Mouse (Mus musculus) CH12.LX (cell line): ENCODE data around the gene Ghrhr. TPM values are rescaled to one million over a fixed set of nuclear protein-coding genes. Genes with fewer than 3 reads are reported as not detected.

Experiments
- DNase-seq: peaks from one replicate; pipeline ENCODE4 v3.0.0-alpha.2; 2013; ENCODE audit errors: extremely low read depth
- H3K27ac ChIP-seq: 2 replicates; pipeline ENCODE4 v1.5.1; 2012; ENCODE audit warnings: low read depth, mild to moderate bottlenecking, control low read depth, moderate library complexity; ENCODE audit not compliant: insufficient read depth
- H3K27me3 ChIP-seq: replicated peaks from 2 replicates; pipeline ENCODE3; 2012; ENCODE audit warnings: inconsistent platforms
- H3K36me3 ChIP-seq, 2 experiments: replicated peaks in 1 of 2; 2 replicates each; pipeline versions ENCODE3 to v1.6.1; 2012; ENCODE audit warnings: inconsistent platforms in 1 of 2, low read length in 1 of 2, mild to moderate bottlenecking in 1 of 2, mixed read lengths in 1 of 2, moderate library complexity in 1 of 2; ENCODE audit not compliant: control insufficient read depth in 1 of 2, insufficient read depth in 1 of 2
- H3K4me1 ChIP-seq, 2 experiments: 2 replicates each; pipeline ENCODE4 v1.6.1; 2012; ENCODE audit warnings: inconsistent platforms in 1 of 2, moderate library complexity in 1 of 2; ENCODE audit not compliant: insufficient read depth in 2 of 2, control insufficient read depth in 1 of 2
- H3K4me2 ChIP-seq: 2 replicates; pipeline ENCODE4 v1.6.1; 2012; ENCODE audit warnings: low read depth, mild to moderate bottlenecking, control low read depth; ENCODE audit not compliant: poor library complexity, insufficient read depth, severe bottlenecking
- H3K4me3 ChIP-seq, 3 experiments: fragments of 150-350 bp in 1 of 3; sonication (generic) in 1 of 3; replicated peaks in 1 of 3; 2 replicates each; pipeline versions ENCODE3 to v1.5.1; 2011 to 2012; ENCODE audit warnings: low read depth in 2 of 3, low read length in 2 of 3, mild to moderate bottlenecking in 2 of 3, moderate library complexity in 2 of 3, control low read depth in 1 of 3, improper control_type of control experiment in 1 of 3, inconsistent platforms in 1 of 3, mixed read lengths in 1 of 3; ENCODE audit not compliant: poor library complexity in 1 of 3
- H3K79me2 ChIP-seq: replicated peaks from 2 replicates; pipeline ENCODE4 v1.6.1; 2012; ENCODE audit warnings: mild to moderate bottlenecking, moderate library complexity; ENCODE audit not compliant: control insufficient read depth, poor library complexity, insufficient read depth, severe bottlenecking; ENCODE audit errors: extremely low read depth
- H3K9ac ChIP-seq: 2 replicates; pipeline ENCODE4 v1.6.1; 2012; ENCODE audit warnings: low read depth, mild to moderate bottlenecking, control low read depth, moderate library complexity; ENCODE audit not compliant: insufficient read depth
- H3K9me3 ChIP-seq: replicated peaks from 2 replicates; pipeline ENCODE3; 2012; ENCODE audit warnings: low read length, inconsistent platforms, mixed read lengths
- BHLHE40 ChIP-seq: IDR thresholded peaks from 2 replicates; pipeline ENCODE4 v1.6.1; 2011; ENCODE audit warnings: mild to moderate bottlenecking, low read depth, low read length, improper control_type of control experiment
- CHD1 ChIP-seq: IDR thresholded peaks from 2 replicates; pipeline ENCODE4 v1.6.1; 2012; ENCODE audit warnings: low read depth, low read length, improper control_type of control experiment, inconsistent platforms
- CTCF ChIP-seq, 2 experiments: IDR thresholded peaks in 1 of 2; conservative IDR thresholded peaks in 1 of 2; 2 replicates each; pipeline ENCODE4 v1.5.1; 2011 to 2012; ENCODE audit warnings: low read depth in 2 of 2, low read length in 2 of 2, improper control_type of control experiment in 1 of 2, inconsistent platforms in 1 of 2, mild to moderate bottlenecking in 1 of 2, moderate library complexity in 1 of 2
- ELF1 ChIP-seq: IDR thresholded peaks from 2 replicates; pipeline ENCODE4 v1.6.1; 2014; ENCODE audit warnings: low read depth, mild to moderate bottlenecking, inconsistent platforms, low read length, improper control_type of control experiment
- EP300 ChIP-seq: IDR thresholded peaks from 2 replicates; pipeline ENCODE4 v1.6.1; 2011; ENCODE audit warnings: low read length, improper control_type of control experiment
- ETS1 ChIP-seq: conservative IDR thresholded peaks from 2 replicates; pipeline ENCODE4 v1.6.1; 2012; ENCODE audit warnings: low read depth, mild to moderate bottlenecking, inconsistent platforms, low read length, improper control_type of control experiment, moderate library complexity
- GABPA ChIP-seq: IDR thresholded peaks from 2 replicates; pipeline ENCODE4 v1.6.1; 2012; ENCODE audit warnings: low read depth, low read length, improper control_type of control experiment, inconsistent platforms; ENCODE audit not compliant: insufficient replicate concordance
- HCFC1 ChIP-seq: IDR thresholded peaks from 2 replicates; pipeline ENCODE4 v1.6.1; 2012; ENCODE audit warnings: low read depth, mild to moderate bottlenecking, inconsistent platforms, low read length, improper control_type of control experiment
- IRF4 ChIP-seq: IDR thresholded peaks from 2 replicates; pipeline ENCODE4 v1.6.1; 2014; ENCODE audit warnings: low read depth, mild to moderate bottlenecking, inconsistent platforms, low read length, improper control_type of control experiment
- JUN ChIP-seq: IDR thresholded peaks from 2 replicates; pipeline ENCODE4 v1.6.1; 2011; ENCODE audit warnings: low read depth, mild to moderate bottlenecking, low read length, improper control_type of control experiment, moderate library complexity; ENCODE audit not compliant: insufficient read depth
- JUND ChIP-seq: conservative IDR thresholded peaks from 2 replicates; pipeline ENCODE4 v1.6.1; 2011; ENCODE audit warnings: low read depth, low read length, improper control_type of control experiment
- MAFK ChIP-seq: IDR thresholded peaks from 2 replicates; pipeline ENCODE4 v1.6.1; 2011; ENCODE audit warnings: low read length, improper control_type of control experiment; ENCODE audit not compliant: insufficient replicate concordance
- MAZ ChIP-seq: IDR thresholded peaks from 2 replicates; pipeline ENCODE4 v1.6.1; 2012; ENCODE audit warnings: low read depth, mild to moderate bottlenecking, inconsistent platforms, low read length, improper control_type of control experiment, moderate library complexity
- MEF2A ChIP-seq: IDR thresholded peaks from 2 replicates; pipeline ENCODE4 v1.6.1; 2014; ENCODE audit warnings: low read depth, mild to moderate bottlenecking, inconsistent platforms, low read length, improper control_type of control experiment, borderline replicate concordance
- MXI1 ChIP-seq: IDR thresholded peaks from 2 replicates; pipeline ENCODE4 v1.6.1; 2011; ENCODE audit warnings: mild to moderate bottlenecking, low read depth, low read length, improper control_type of control experiment
- MYC ChIP-seq: IDR thresholded peaks from 2 replicates; pipeline ENCODE4 v1.6.1; 2011; ENCODE audit warnings: low read depth, mild to moderate bottlenecking, improper control_type of control experiment, low read length
- NELFE ChIP-seq: IDR thresholded peaks from 2 replicates; pipeline ENCODE4 v1.6.1; 2011; ENCODE audit warnings: low read depth, low read length, improper control_type of control experiment
- NRF1 ChIP-seq: IDR thresholded peaks from 2 replicates; pipeline ENCODE4 v1.6.1; 2014; ENCODE audit warnings: low read depth, mild to moderate bottlenecking, inconsistent platforms, low read length, improper control_type of control experiment, moderate library complexity
- POLR2AphosphoS2 ChIP-seq: IDR thresholded peaks from 2 replicates; pipeline ENCODE4 v1.6.1; 2011; ENCODE audit warnings: low read depth, low read length, improper control_type of control experiment
- RCOR1 ChIP-seq: conservative IDR thresholded peaks from 2 replicates; pipeline ENCODE4 v1.6.1; 2012; ENCODE audit warnings: low read depth, mild to moderate bottlenecking, inconsistent platforms, low read length, improper control_type of control experiment
- SMC3 ChIP-seq: IDR thresholded peaks from 2 replicates; pipeline ENCODE4 v1.6.1; 2011; ENCODE audit warnings: low read depth, low read length, improper control_type of control experiment
- TBP ChIP-seq: conservative IDR thresholded peaks from 2 replicates; pipeline ENCODE4 v1.6.1; 2011; ENCODE audit warnings: low read depth, low read length, improper control_type of control experiment
- UBTF ChIP-seq: IDR thresholded peaks from 2 replicates; pipeline ENCODE4 v1.6.1; 2012; ENCODE audit warnings: low read depth, mild to moderate bottlenecking, inconsistent platforms, low read length, improper control_type of control experiment, moderate library complexity
- USF1 ChIP-seq: IDR thresholded peaks from 2 replicates; pipeline ENCODE4 v1.6.1; 2014; ENCODE audit warnings: low read depth, mild to moderate bottlenecking, inconsistent platforms, low read length, improper control_type of control experiment
- ZKSCAN1 ChIP-seq: IDR thresholded peaks from 2 replicates; pipeline ENCODE4 v1.6.1; 2012; ENCODE audit warnings: low read depth, inconsistent platforms, low read length, improper control_type of control experiment, borderline replicate concordance
- ZMIZ1 ChIP-seq: IDR thresholded peaks from 2 replicates; pipeline ENCODE4 v1.6.1; 2012; ENCODE audit warnings: low read depth, mild to moderate bottlenecking, inconsistent platforms, low read length, improper control_type of control experiment
- ZNF384 ChIP-seq: IDR thresholded peaks from 2 replicates; pipeline ENCODE4 v1.6.1; 2012; ENCODE audit warnings: low read depth, low read length, improper control_type of control experiment, inconsistent platforms
- dilution Hi-C: fragments of 300-500 bp; cut with MboI; formaldehyde crosslinking; loops from 2 replicates; pipeline ENCODE4 v1.14.3; 2020; ENCODE audit warnings: low sequenced_read_pairs; ENCODE audit not compliant: extremely low pct_unique_long_range_greater_than_20kb, extremely low pct_ligation_motif_present
- in situ Hi-C: fragments of 300-500 bp; cut with MboI; formaldehyde crosslinking; loops from 3 replicates; pipeline ENCODE4 v1.14.3; 2019; ENCODE audit warnings: low sequenced_read_pairs, low pct_ligation_motif_present, low pct_unique_long_range_greater_than_20kb, mixed read lengths
- polyA plus RNA-seq: library from polyadenylated mRNA; unstranded; fragments of >175 nt; gene quantifications from 2 replicates; pipeline ENCODE4 v1.2.1, GENCODE M21; 2012; ENCODE audit warnings: low read depth; ENCODE audit not compliant: insufficient read length
- total RNA-seq, 2 experiments: library from RNA; depleted of rRNA; stranded (reverse); fragments of 300-350 nt in 1 of 2; fragments of >200 nt in 1 of 2; gene quantifications; 2 replicates each; pipeline ENCODE4 v1.2.3; 2012 to 2014

Ghrhr gene
- total and polyA plus RNA-seq, 3 experiments: not detected

DNA sequence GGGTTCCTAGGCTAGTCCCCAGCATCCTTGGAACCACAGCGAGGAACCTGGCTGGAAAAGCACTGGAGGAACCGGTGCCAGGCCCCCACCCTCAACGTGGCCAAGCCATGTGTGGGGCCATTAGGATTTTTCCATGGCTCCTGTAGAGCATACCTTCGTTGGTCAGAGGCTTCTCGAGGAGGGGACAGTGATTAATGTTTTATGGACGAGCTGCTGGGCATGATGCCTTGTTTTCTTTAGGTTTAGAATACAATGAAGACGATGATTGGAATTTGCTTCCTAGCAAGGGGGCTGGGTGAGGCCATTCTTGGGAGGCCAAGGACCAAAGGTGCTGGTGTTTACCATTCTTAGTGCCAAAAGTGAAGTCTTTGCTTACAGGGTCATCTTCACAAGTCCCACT lies 24.4 kb upstream of the Ghrhr start:
- no peaks in the 10 kb centered on the region for H3K79me2 ChIP-seq
- no peak for DNase-seq
- no peak overlapping the region for H3K4me3 ChIP-seq
- in situ Hi-C loops: no loop called here
- H3K4me2 ChIP-seq: no peak overlapping the region
- H3K27ac ChIP-seq: no peak overlapping the region
- TF ChIP-seq POLR2AphosphoS2 (no peak), MXI1 (no peak), JUND (no peak), NRF1 (no peak), ZNF384 (no peak), GABPA (no peak), EP300 (no peak), ZKSCAN1 (no peak), MYC (no peak), BHLHE40 (no peak), IRF4 (no peak), UBTF (no peak), MEF2A (no peak), SMC3 (no peak), TBP (no peak), ELF1 (no peak), HCFC1 (no peak), CHD1 (no peak)
- H3K9me3 ChIP-seq: peaks cover 5% of the 10 kb centered on the region
- no peaks in the 10 kb centered on the region for H3K4me1 ChIP-seq
- no peaks in the 10 kb centered on the region for H3K36me3 ChIP-seq
- dilution Hi-C loops: no loop called here
- peaks cover 89% of the 10 kb centered on the region for H3K27me3 ChIP-seq
- H3K9ac ChIP-seq: no peak overlapping the region

DNA sequence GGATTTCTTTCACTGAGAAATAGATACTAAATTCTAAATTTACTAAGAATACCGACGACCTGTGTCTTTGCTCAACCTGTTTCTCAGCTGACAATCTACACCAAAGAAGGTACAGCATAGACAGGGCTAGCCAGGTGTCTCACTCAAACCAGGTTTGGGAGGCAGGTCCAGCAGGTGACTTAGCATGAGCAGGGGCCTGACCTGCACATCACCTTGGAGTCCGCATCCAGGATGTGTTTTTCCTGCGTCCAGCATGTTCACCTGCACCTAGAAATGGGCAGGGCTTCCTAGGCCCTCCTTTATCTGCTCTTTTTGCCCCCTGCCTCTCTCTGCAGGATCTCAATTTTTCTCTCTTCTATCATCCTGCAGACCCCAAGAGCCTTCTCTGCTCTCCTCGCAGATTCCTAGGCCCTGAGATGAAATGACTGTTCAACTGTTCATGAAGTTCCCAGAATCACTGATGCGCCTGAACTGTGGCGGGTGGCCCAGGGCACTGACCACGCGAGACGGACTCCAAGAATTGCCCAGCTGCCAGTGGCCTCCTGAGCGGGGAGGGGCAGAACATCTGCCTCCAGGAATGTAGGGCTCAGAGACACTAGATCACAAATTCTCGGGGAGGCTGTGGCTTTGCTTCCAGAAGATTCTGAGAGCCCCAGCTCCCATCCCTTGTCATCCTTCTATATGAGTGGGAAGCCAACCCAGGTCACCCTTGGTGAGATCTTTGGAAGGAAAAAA lies 22.2 kb upstream of the Ghrhr start:
- no peak overlapping the region for H3K4me2 ChIP-seq
- DNase-seq: no peak
- no peaks in the 10 kb centered on the region for H3K4me1 ChIP-seq
- no peak overlapping the region for H3K4me3 ChIP-seq
- peaks cover 81% of the 10 kb centered on the region for H3K27me3 ChIP-seq
- H3K36me3 ChIP-seq: no peaks in the 10 kb centered on the region
- in situ Hi-C loops: no loop called here
- no peak overlapping the region for H3K9ac ChIP-seq
- TF ChIP-seq JUN (no peak), CTCF (conservative IDR thresholded peaks at IDR 0.05 in 1 of 2, IDR thresholded peaks at IDR 0.05 in 1 of 2; ENCODE audit: low read depth in 2 of 2, low read length in 2 of 2) (no peak), IRF4 (no peak), MAZ (no peak), HCFC1 (no peak), RCOR1 (no peak), USF1 (no peak), MAFK (no peak), ETS1 (no peak), CHD1 (no peak), UBTF (no peak), NRF1 (no peak), NELFE (no peak), ZMIZ1 (no peak)
- H3K79me2 ChIP-seq: no peaks in the 10 kb centered on the region
- dilution Hi-C loops: no loop called here
- H3K27ac ChIP-seq: no peak overlapping the region
- peaks cover 5% of the 10 kb centered on the region for H3K9me3 ChIP-seq
